Mouse (Mus musculus) layer of hippocampus, adult 2 months (tissue): ENCODE measurements at regions not wholly inside any gene's neighbourhood (a gene's known extent, or its start where the extent isn't known, plus 50 kb on each side); places are given as distances from the start of the nearest gene placed in this dataset.

Experiments
- DNase-seq, 2 experiments: peaks; one replicate each; pipeline ENCODE4 v3.0.0; 2022; ENCODE audit warnings: low spot score in 2 of 2
- H3K27ac ChIP-seq: fragments of 200-600 bp; 2 replicates; pipeline ENCODE4 v1.8.1; 2022
- H3K4me3 ChIP-seq: fragments of 200-600 bp; 2 replicates; pipeline ENCODE4 v1.8.1; 2022; ENCODE audit warnings: mild to moderate bottlenecking
- CTCF ChIP-seq: fragments of 200-600 bp; conservative IDR thresholded peaks from 2 replicates; pipeline ENCODE4 v1.8.1; 2022; ENCODE audit warnings: antibody characterized with exemption, mild to moderate bottlenecking, moderate library complexity

GRCm38 (mm10) chr6:16514054-16514453, 384.2 kb downstream of the Tfec start:
- H3K4me3 ChIP-seq, result no peak overlapping the region
- H3K27ac ChIP-seq, result no peak overlapping the region
- no peak for DNase-seq
- no peak for TF ChIP-seq CTCF

GRCm38 (mm10) chr6:16513541-16513940, 384.7 kb downstream of the Tfec start:
- Histone ChIP-seq H3K27ac (no peak overlapping the region), H3K4me3 (no peak overlapping the region)
- no peak for DNase-seq
- TF ChIP-seq CTCF, result no peak

- no peak for TF ChIP-seq CTCF
- DNase-seq, result no peak
- Histone ChIP-seq H3K4me3 (no peak overlapping the region), H3K27ac (no peak overlapping the region)
Measured at GRCm38 (mm10) chr6:16503836-16504235, 394.4 kb downstream of the Tfec start.

GRCm38 (mm10) chr6:16487015-16487630, 411.1 kb downstream of the Tfec start:
- Histone ChIP-seq H3K27ac (no peak overlapping the region), H3K4me3 (no peak overlapping the region)
- no peak for TF ChIP-seq CTCF
- peak; percentile 24 to 31 for DNase-seq

- no peak for DNase-seq
- no peak overlapping the region for H3K4me3 ChIP-seq
- no peak overlapping the region for H3K27ac ChIP-seq
- no peak for TF ChIP-seq CTCF
Measured at GRCm38 (mm10) chr6:16483295-16483694, 414.9 kb downstream of the Tfec start.

GRCm38 (mm10) chr6:16468693-16469375, 429.4 kb downstream of the Tfec start:
- H3K4me3 ChIP-seq, result no peak overlapping the region
- TF ChIP-seq CTCF, result no peak
- H3K27ac ChIP-seq, result no peak overlapping the region
- DNase-seq, result no peak

- Histone ChIP-seq H3K4me3 (no peak overlapping the region), H3K27ac (no peak overlapping the region)
- peak in 1 of 2 experiments; percentile 5 for DNase-seq
- TF ChIP-seq CTCF, result no peak
Measured at GRCm38 (mm10) chr6:16458279-16458678, 440.0 kb downstream of the Tfec start.
